Mouse (Mus musculus): Measurements from ENCODE around the gene Mrpl39. TPM values are rescaled to one million over a fixed set of nuclear protein-coding genes. Genes with fewer than 3 reads are reported as not detected.

Gene Mrpl39
- total RNA-seq, 2 experiments from 2014 or later, result 19.5 to 19.6 TPM

DNA sequence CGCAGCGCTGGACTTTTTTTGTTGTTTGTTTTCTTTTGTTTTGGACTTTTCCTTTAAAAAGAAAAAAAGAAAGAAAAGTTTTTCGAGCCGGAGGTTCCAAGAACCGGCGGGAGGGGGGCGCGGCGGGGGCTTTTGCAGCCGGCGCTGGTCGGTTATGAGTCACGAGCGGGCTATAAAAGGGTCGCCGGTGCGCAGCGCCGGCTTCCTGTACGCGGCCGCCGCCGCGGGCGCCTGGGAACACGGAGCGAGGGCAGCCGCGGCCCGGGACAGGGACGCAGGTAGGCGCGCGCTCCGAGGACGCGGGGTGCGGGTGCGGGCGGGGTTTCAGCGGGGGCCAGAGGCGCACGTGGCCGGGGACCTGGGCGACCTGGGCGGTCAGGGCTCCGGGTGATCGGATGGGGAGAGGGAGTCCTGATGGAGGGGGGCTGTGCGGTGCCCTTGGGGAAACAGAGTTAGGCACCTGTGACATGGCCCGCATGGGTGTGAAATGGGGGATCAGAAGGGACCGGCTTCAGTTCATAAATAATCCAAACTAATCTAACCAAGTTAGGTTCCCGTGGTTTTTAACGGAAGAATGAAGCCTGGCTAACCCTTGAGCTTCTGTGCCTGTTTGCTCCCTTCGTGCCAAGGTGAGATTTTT is 32.3 kb downstream of the Mrpl39 start:
- no peak for DNase-seq (ENCODE audit: low spot score in 2 of 2)
- intact Hi-C loops (cut with DNase I), result no loop called here

DNA sequence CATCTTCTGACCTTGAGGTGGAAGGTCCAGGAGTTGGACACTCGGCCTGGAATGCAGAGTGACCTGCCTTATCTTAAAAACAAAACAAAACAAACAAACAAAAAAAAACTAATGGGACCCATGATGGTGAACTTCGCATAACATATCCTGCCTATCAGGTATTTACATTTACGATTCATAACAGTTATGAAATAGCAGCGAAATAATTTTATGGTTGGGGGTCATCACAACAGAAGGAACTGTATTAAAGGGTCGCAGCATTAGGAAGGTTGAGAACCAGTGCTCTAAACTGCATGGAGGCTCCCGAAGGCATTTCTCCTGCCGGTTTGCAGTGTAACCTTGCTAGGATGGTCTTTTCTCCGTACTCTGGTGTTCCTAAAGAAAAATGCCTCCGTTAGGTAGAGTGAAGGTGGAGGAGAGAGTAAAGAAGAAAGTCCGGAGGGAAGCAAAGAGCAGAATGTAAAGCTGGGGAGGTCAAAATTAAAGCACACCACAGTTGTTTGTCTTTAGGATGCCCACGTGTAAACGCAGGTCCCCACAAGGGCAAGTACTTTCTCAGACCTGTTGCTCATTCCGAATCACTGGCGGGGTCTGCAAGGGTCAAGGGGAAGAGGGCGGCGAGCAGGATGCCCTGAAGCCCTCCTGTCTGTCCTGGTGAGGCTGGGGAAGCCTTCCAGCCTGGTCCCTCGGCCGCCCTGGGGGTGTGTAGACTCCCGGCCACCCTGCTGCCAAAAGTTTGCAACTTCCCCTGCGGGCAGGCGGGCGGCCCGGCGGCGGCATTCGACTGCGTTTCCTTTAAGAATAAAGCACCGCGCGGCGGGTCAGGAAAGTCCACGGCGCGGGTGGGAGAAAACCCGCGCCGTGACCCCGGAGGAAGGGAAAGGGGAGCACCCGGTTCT is 33.1 kb downstream of the Mrpl39 start:
- DNase-seq (ENCODE audit: low spot score in 2 of 2), result no peak

DNA sequence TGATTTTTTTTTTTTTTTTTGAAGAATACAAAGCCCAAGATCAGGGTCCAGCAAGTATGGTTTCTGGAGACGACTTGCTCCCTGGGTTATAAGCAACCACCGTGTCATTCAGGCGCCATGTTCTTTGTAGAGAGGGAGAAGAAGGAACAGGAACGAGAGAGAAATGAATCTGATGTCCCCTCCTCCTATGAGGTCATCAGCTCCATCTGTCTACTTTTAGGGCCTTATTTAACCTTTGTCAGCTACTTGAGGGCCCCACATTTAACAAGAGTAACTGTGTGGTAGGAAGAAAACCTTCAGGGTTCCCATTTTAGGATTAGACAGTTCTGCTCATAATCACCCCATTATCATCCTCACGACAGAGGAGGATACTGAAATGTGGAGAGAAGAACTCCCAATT is 34.5 kb downstream of the Mrpl39 start:
- DNase-seq (ENCODE audit: low spot score in 2 of 2), result no peak
- intact Hi-C loops (cut with DNase I), result no loop called here

More for the DNA sequence above, 33.1 kb downstream of the Mrpl39 start:
- intact Hi-C loops (cut with DNase I), result no loop called here

DNA sequence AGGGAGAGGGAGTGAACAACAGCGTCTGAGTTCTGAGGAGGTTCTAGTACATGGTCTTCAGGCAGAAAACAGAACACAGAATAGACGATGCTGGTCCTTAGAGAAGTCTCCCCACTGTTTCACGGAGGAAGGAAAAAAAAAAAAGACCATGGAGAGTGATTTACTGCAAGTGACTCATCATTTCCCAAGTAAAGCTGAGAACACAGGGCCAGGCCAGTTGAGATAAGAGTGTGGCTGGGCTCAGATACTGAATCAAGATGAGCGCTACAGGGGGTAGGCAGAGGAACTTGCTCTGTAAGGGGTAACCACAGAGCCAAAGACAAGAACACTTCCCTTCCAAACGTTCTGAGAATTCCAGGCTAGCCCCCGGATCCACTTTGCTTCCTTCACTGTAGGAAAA is 36.8 kb downstream of the Mrpl39 start:
- intact Hi-C loops (cut with DNase I), result no loop called here
- DNase-seq (ENCODE audit: low spot score in 2 of 2), result no peak

DNA sequence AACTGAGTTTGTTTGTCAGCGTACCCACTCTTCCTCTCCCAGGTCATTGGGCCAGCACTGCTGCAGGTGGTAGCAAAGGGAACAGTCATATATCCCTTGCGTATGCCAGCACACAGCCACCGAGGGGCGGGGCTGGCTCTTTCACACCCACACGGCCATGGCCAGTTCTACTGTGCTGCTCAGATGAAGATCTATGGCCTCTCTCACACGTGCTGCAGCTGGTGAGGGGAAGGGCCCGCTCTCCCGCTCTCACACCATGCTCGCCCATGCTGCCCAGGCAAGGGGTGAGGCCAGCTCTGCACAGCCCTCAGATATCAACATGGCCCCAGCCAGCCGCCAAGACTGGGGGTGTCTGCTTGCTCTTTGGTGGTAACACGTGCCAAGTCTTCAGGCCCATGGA is 39.4 kb downstream of the Mrpl39 start:
- DNase-seq (ENCODE audit: low spot score in 2 of 2), result no peak
- intact Hi-C loops (cut with DNase I), result no loop called here

DNA sequence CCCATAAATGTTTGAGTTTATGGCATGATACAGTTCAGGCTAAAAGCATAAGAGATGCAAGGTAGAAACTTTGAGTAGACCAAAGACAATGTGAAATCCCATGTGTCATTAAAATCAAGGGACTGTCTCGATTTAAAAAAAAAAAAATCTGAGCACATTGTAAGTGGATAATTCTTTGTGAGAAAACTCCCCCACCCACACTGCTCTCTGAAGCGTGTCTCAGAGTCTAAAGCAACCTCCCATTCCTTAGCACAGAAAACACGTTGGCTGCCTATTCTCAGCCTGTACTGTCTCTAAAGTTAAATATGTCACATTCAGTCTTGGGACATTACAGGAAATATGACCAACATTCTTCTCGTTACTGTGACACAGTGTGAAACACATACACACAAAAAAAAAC is 53.6 kb downstream of the Mrpl39 start:
- peak in 1 of 2 experiments; percentile 73 for DNase-seq (ENCODE audit: low spot score in 2 of 2)
- intact Hi-C loops (cut with DNase I), result loop anchor here (5.0 kb wide), 1 partner anchor 55 kb away; no protein-coding TSS in a partner anchor

DNA sequence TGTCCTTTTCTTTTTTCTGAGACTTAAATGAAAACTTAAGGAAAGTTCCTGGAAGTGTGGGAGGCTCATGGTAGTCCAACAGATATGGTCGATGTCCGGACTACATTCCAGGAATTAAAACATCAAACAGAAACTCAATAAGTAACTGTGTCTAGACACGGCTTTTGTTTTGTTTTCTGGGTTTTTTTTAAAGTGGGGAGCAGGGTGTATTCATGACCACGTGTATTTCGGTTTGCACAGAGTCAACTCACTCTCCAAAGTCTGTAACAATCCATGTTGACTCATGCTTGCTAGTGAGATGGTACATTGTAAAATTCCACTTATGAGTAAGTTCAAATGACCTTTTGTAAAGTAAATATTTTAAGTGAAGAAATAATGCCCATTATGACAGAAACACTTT is 54.8 kb downstream of the Mrpl39 start:
- intact Hi-C loops (cut with DNase I), result loop anchor here (5.0 kb wide), 1 partner anchor 53 kb away; no protein-coding TSS in a partner anchor
- DNase-seq (ENCODE audit: low spot score in 2 of 2), result no peak

DNA sequence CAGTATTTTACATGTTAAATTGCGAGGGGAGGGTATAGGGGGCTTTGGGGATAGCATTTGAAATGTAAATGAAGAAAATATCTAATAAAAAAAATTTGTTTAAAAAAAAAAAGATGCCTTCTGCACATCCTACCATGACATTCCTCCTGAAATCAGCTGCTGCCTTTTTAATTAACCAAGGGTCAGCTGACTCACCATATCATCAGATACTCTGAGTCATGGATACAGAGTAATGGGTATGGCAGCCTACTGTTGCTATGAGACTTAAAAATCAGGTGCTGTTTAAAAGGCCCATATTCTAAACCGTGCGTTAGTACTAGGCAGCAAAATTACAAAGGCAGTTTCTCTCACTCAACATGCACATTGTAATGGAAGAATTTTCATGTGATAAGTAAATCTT is 58.2 kb downstream of the Mrpl39 start:
- DNase-seq (ENCODE audit: low spot score in 2 of 2), result no peak
- intact Hi-C loops (cut with DNase I), result no loop called here

Small RNA genes within 50 kb of the gene (microRNA-seq; reads per million reads assigned to microRNA genes)
- gene Mir155, result 57.2 to 60.8 reads per million in 2 experiments

Other genes with a start within 250 kb of the Mrpl39 start
- gene A730009L09Rik, start 220.6 kb downstream of the Mrpl39 start, total RNA-seq (2021), result under 1 TPM; 0.21 to 0.32 TPM
- gene Jam2, start 38.4 kb upstream of the Mrpl39 start, total RNA-seq (2021), result 10 to 100 TPM; 24.6 to 25.5 TPM
- gene Gabpa, start 99.2 kb upstream of the Mrpl39 start, total RNA-seq (2021), result 10 to 100 TPM; 19.8 to 24.7 TPM
- gene Atp5j, start 99.9 kb upstream of the Mrpl39 start, total RNA-seq (2021), result 100 to 1,000 TPM; 390 to 391 TPM

All from left cerebral cortex, postnatal 25 days (tissue).